Mouse (Mus musculus): ENCODE results near the gene Nudt15.

DNA sequence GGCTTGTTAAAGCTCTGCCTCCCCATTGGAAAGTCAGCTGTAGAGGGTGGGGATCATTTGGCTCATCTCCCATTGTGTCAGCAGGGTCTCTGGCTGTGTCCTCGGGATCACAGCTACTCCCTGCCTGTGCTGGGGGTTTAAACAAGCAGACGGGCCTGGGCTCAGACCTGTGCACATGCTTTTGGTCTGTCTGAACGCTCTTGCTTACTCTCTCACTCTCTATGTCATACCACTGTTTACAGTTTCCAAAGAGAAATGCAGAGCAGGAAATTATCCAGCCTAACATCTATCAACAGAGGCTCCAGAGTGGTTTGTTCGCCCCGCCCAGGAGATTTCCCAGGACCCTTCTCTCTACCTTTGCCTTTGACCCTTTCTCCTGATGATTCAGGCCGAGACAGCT lies 46.3 kb downstream of the Nudt15 start:
- TF ChIP-seq CTCF (IDR thresholded peaks at IDR 0.05; ENCODE audit: borderline replicate concordance, control insufficient read depth, extremely low read depth, insufficient read depth, low read length, poor library complexity) (no peak), POLR2A (IDR thresholded peaks at IDR 0.05; ENCODE audit: control insufficient read depth, extremely low read depth, insufficient read depth, low read length, poor library complexity) (no peak)
